Mouse (Mus musculus): ENCODE measurements around the gene Ntm.

Ntm gene

GRCm38 (mm10) chr9:29296752-29297151, 666.2 kb downstream of the Ntm start:
- DNase-seq: no peak

- no peak for DNase-seq
These were observed 674.8 kb downstream of the Ntm start for GRCm38 (mm10) chr9:29288003-29288704.

- DNase-seq: no peak
These were observed 677.8 kb downstream of the Ntm start for GRCm38 (mm10) chr9:29285144-29285543.

- no peak for DNase-seq
These were observed 690.1 kb downstream of the Ntm start for GRCm38 (mm10) chr9:29272861-29273260.

- DNase-seq: no peak
These were observed 693.0 kb downstream of the Ntm start for GRCm38 (mm10) chr9:29269988-29270387.

- DNase-seq: no peak
These were observed 693.7 kb downstream of the Ntm start for GRCm38 (mm10) chr9:29269277-29269646.

GRCm38 (mm10) chr9:29268583-29269276, 694.2 kb downstream of the Ntm start:
- DNase-seq: no peak

GRCm38 (mm10) chr9:29267663-29268062, 695.3 kb downstream of the Ntm start:
- no peak for DNase-seq

GRCm38 (mm10) chr9:29265177-29265576, 697.8 kb downstream of the Ntm start:
- no peak for DNase-seq

GRCm38 (mm10) chr9:29262836-29263235, 700.1 kb downstream of the Ntm start:
- DNase-seq: no peak

- DNase-seq: no peak
These were observed 710.1 kb downstream of the Ntm start for GRCm38 (mm10) chr9:29252866-29253265.

- no peak for DNase-seq
These were observed 712.1 kb downstream of the Ntm start for GRCm38 (mm10) chr9:29250813-29251212.

- DNase-seq: no peak
These were observed 715.1 kb downstream of the Ntm start for GRCm38 (mm10) chr9:29247812-29248211.

GRCm38 (mm10) chr9:29244006-29244405, 718.9 kb downstream of the Ntm start:
- DNase-seq: no peak

GRCm38 (mm10) chr9:29242497-29243422, 720.2 kb downstream of the Ntm start:
- DNase-seq: no peak

- no peak for DNase-seq
These were observed 722.1 kb downstream of the Ntm start for GRCm38 (mm10) chr9:29240797-29241196.

GRCm38 (mm10) chr9:29238973-29239372, 724.0 kb downstream of the Ntm start:
- DNase-seq: no peak

- DNase-seq: no peak
These were observed 726.2 kb downstream of the Ntm start for GRCm38 (mm10) chr9:29236752-29237151.

- DNase-seq: no peak
These were observed 735.2 kb downstream of the Ntm start for GRCm38 (mm10) chr9:29227747-29228146.

- no peak for DNase-seq
These were observed 739.9 kb downstream of the Ntm start for GRCm38 (mm10) chr9:29222915-29223545.

- DNase-seq: no peak
These were observed 741.9 kb downstream of the Ntm start for GRCm38 (mm10) chr9:29220941-29221615.

GRCm38 (mm10) chr9:29220493-29220892, 742.4 kb downstream of the Ntm start:
- no peak for DNase-seq

All from lung, postnatal 14 days (tissue).